Mouse (Mus musculus) forebrain, embryonic 13.5 days (tissue): ENCODE measurements at regions not wholly inside any gene's neighbourhood (a gene's known extent, or its start where the extent isn't known, plus 50 kb on each side); places are given as distances from the start of the nearest gene placed in this dataset.

Experiments
- ATAC-seq: fragments of 200-750 bp; cut with Nextera tagmentation; 2 replicates; pipeline ENCODE4 v1.8.0; 2017
- H3K27ac ChIP-seq: fragments of 300-500 bp; sonication (generic); 2 replicates; pipeline ENCODE4 v1.5.1; 2015; ENCODE audit warnings: inconsistent platforms, mild to moderate bottlenecking, moderate library complexity
- H3K27me3 ChIP-seq: fragments of 300-500 bp; sonication (generic); 2 replicates; pipeline ENCODE4 v1.6.1; 2015; ENCODE audit warnings: mild to moderate bottlenecking, inconsistent platforms
- H3K36me3 ChIP-seq: fragments of 300-500 bp; sonication (generic); 2 replicates; pipeline ENCODE4 v1.6.1; 2015; ENCODE audit warnings: mild to moderate bottlenecking, inconsistent platforms; ENCODE audit not compliant: poor library complexity, severe bottlenecking
- H3K4me1 ChIP-seq: fragments of 300-500 bp; sonication (generic); 2 replicates; pipeline ENCODE4 v1.6.1; 2015; ENCODE audit warnings: inconsistent platforms
- H3K4me2 ChIP-seq: fragments of 300-500 bp; sonication (generic); 2 replicates; pipeline ENCODE4 v1.6.1; 2015; ENCODE audit warnings: inconsistent platforms, mild to moderate bottlenecking, moderate library complexity
- H3K4me3 ChIP-seq: fragments of 300-500 bp; sonication (generic); 2 replicates; pipeline ENCODE4 v1.5.1; 2015; ENCODE audit warnings: mild to moderate bottlenecking, inconsistent platforms
- H3K9ac ChIP-seq: fragments of 300-500 bp; sonication (generic); 2 replicates; pipeline ENCODE4 v1.6.1; 2015; ENCODE audit warnings: mild to moderate bottlenecking, inconsistent platforms
- H3K9me3 ChIP-seq: fragments of 300-500 bp; sonication (generic); replicated peaks from 2 replicates; pipeline ENCODE4 v1.6.1; 2016; ENCODE audit warnings: inconsistent platforms
- WGBS: fragments of 180-500 bp; shearing (Covaris S2); methylation state at CpG from one replicate; pipeline ENCODE4 v1.1.7; 2015; 5-methylcytosine and 5-hydroxymethylcytosine counted together

DNA sequence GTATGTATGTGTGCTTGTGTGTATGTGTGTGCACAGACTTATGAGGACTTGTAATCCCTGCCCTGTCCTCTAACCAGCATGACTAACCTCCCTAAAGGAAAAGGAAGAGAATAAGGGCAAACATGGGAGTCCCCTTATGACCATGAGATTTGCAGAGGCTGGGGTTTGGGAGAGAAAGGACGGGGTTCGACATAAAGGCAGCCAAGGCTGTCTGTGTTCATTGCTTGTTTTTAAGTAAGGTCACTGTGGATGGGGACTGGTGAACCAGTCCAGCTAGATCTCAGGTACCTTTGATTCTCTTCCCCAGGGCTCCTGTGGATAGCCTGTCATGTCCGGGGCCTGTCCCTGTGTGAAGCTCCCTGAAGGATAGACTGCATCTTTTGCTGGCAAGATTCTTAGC lies 55.6 kb downstream of the Irf2bp2 start:
- peak; percentile 26; the same call in 1 of the 2 replicates for ATAC-seq
- peaks cover 50% of the 10 kb centered on the region for H3K4me1 ChIP-seq
- 16% methylated on average over 3 of the region's 3 CpGs for WGBS

GRCm38 (mm10) chr8:126536928-126537618 lies 56.7 kb downstream of the Irf2bp2 start:
- Histone ChIP-seq H3K27ac (peak overlapping the region; percentile 98), H3K9me3 (no peaks in the 10 kb centered on the region), H3K9ac (0 out of 2 replicates have a peak overlapping the region, but pooled peaks have one; percentile 10), H3K4me1 (peaks cover 50% of the 10 kb centered on the region), H3K36me3 (no peaks in the 10 kb centered on the region), H3K4me3 (no peak overlapping the region), H3K27me3 (no peaks in the 10 kb centered on the region), H3K4me2 (peak overlapping the region; percentile 48)
- ATAC-seq: peak; percentile 81
- WGBS: under 1% methylated on average over 6 of the region's 6 CpGs

More for the DNA sequence above, 55.6 kb downstream of the Irf2bp2 start:
- Histone ChIP-seq H3K27ac (peak overlapping the region; percentile 98), H3K9me3 (no peaks in the 10 kb centered on the region), H3K27me3 (no peaks in the 10 kb centered on the region), H3K4me3 (0 out of 2 replicates have a peak overlapping the region, but pooled peaks have one; percentile 1), H3K4me2 (peak overlapping the region; percentile 48), H3K9ac (peak overlapping the region; percentile 58), H3K36me3 (no peaks in the 10 kb centered on the region)

DNA sequence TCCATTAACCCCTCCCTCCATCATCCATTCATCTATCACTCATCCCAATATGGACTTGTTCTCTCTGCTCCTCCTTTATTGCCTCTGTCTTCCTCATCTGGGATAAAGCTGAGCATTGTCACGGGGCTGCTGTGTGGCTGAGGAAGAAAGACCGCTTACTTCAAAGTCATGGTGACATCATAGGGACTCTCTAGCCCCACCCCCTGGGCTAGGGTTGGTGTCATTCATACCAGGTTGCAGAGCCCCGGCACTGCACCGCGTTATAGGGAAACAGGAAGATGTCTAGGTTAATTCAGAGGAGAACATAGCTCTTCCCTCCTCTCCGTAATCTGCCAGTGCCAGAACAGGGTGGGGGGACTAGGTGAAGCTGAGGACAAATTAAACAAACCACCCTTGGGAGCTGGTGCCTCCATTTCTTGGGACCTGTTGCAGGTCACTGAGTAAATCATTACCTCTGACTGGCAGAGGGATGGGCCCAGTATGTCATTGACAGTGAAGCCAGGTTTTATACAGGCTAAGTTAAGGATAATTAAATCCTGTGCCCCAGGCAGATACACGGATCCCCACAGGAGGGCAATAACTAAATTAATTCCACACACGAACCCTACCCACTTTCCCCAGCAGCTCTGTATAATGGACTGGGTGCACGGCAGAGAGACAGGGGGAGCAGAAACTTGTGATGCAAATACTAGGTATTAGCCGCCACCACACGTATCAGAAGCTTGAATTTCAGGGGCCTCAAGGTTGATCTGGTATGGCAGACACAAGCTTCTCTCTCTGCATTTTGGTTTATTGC lies 57.5 kb downstream of the Irf2bp2 start:
- peak; percentile 10; the same call in 1 of the 2 replicates for ATAC-seq
- H3K4me2 ChIP-seq: peak overlapping the region; percentile 48
- no peaks in the 10 kb centered on the region for H3K36me3 ChIP-seq
- H3K4me3 ChIP-seq: no peak overlapping the region
- H3K27ac ChIP-seq: peak overlapping the region; percentile 98
- H3K4me1 ChIP-seq: peaks cover 50% of the 10 kb centered on the region
- WGBS: 13% methylated on average over 11 of the region's 11 CpGs
- H3K27me3 ChIP-seq: no peaks in the 10 kb centered on the region
- no peaks in the 10 kb centered on the region for H3K9me3 ChIP-seq
- 0 out of 2 replicates have a peak overlapping the region, but pooled peaks have one; percentile 10 for H3K9ac ChIP-seq

DNA sequence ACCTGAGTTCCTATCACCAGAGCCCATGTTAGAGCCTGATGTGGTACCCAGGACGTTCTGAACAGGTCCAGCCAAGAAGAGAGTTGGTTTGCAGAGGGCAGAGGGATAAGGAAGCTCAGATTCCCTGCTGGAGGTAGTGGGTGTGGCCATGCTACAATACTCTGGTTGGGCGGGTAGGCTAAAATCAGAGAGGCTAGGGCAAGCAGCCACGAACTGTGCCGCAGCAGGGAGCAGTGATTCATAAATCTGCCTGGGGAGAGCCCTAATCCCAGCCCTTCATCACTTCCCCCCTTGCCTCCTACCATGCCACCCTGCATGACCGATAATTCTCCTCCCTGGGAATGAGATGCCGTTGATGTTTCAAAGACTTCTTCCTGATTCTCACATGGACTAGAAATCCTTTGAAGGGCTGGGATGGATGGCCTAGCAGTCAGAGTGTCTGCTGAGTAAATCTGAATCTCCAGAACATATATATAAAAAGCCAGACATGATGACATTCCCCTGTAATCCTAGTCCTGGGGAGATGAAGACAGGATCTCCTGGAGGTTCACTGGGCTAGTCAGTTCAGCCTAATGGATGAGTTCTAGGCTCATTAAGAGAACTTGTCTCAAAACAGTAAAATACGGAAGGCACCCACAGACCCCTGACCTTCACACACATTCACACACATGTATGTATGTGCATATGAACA lies 57.6 kb upstream of the Tarbp1 start:
- Histone ChIP-seq H3K9me3 (no peaks in the 10 kb centered on the region), H3K9ac (no peak overlapping the region), H3K27ac (no peak overlapping the region), H3K4me2 (no peak overlapping the region), H3K27me3 (no peaks in the 10 kb centered on the region), H3K4me3 (no peak overlapping the region), H3K4me1 (peaks cover 29% of the 10 kb centered on the region), H3K36me3 (no peaks in the 10 kb centered on the region)
- no peak for ATAC-seq
- 42% methylated on average over 7 of the region's 7 CpGs for WGBS

GRCm38 (mm10) chr8:126531459-126531858 lies 56.6 kb upstream of the Tarbp1 start:
- H3K27ac ChIP-seq: no peak overlapping the region
- no peak overlapping the region for H3K4me2 ChIP-seq
- ATAC-seq: no peak
- H3K9ac ChIP-seq: no peak overlapping the region
- H3K36me3 ChIP-seq: no peaks in the 10 kb centered on the region
- peaks cover 19% of the 10 kb centered on the region for H3K4me1 ChIP-seq
- no peaks in the 10 kb centered on the region for H3K27me3 ChIP-seq
- 85% methylated on average over 7 of the region's 7 CpGs for WGBS
- no peak overlapping the region for H3K4me3 ChIP-seq
- no peaks in the 10 kb centered on the region for H3K9me3 ChIP-seq

DNA sequence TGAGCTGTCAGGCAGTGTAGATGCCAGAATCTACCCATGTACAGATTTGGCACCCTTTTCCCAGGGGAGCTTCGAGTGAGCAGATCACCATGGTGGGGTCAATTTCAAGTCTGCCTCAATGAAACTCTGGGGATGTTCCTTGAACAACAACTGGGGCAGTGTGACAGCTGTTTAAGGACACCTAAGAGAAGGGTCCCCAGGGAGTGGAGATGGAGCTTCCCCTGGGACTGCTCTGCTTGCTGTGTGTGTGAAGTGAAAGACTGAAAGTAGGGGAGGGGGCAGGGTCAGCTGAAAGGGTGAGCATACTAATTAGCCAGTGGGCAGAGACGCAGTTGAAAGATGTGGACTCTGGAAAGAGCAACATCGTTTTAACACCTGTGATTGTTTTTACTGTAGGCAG lies 54.5 kb upstream of the Tarbp1 start:
- Histone ChIP-seq H3K9me3 (no peaks in the 10 kb centered on the region), H3K27ac (no peak overlapping the region), H3K4me2 (no peak overlapping the region), H3K4me1 (peaks cover 16% of the 10 kb centered on the region), H3K27me3 (no peaks in the 10 kb centered on the region), H3K36me3 (no peaks in the 10 kb centered on the region), H3K4me3 (no peak overlapping the region), H3K9ac (no peak overlapping the region)
- ATAC-seq: no peak
- 41% methylated on average over 3 of the region's 3 CpGs for WGBS

GRCm38 (mm10) chr8:126528434-126529080 lies 53.7 kb upstream of the Tarbp1 start:
- no peaks in the 10 kb centered on the region for H3K36me3 ChIP-seq
- whole genome bisulfite sequencing: 62% methylated on average over 9 of the region's 9 CpGs
- peaks cover 20% of the 10 kb centered on the region for H3K4me1 ChIP-seq
- no peak overlapping the region for H3K9ac ChIP-seq
- no peak overlapping the region for H3K4me2 ChIP-seq
- no peaks in the 10 kb centered on the region for H3K9me3 ChIP-seq
- H3K27ac ChIP-seq: no peak overlapping the region
- H3K27me3 ChIP-seq: no peaks in the 10 kb centered on the region
- no peak overlapping the region for H3K4me3 ChIP-seq
- ATAC-seq: no peak

DNA sequence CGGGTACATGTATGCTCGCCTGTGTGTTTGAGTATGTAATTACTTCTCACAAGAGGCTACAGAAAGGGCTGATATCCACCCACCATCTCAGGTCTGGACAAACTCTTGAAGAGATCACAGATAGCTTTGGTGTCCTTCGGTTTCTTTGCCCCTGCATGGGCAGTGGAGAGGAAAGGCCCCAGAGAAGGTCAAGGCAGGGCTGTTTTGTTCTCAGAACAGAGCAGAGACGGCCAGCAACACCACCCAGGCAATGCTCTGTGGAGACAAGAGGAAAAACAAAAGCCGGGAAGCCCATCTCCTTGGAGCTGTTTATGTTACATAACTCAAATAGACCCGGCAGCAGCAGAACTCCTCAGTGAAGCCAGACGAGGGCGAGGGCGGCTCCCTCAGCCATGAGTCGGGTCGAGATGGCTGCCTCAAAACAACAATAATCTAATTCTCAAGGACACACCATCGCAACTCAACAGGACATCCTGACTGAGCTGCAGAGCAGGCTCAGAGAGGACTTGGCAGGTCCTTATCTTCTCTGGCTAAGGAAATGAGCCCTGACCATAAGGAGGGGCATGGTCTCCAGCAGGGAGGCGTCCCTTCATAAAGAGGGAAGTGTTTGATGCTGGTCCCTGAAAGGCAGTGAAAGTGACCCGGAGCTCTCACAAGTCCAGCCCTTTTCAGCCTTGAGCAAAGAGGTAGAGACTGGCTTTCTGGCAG lies 52.2 kb upstream of the Tarbp1 start:
- H3K4me3 ChIP-seq: no peak overlapping the region
- 77% methylated on average over 14 of the region's 14 CpGs for WGBS
- H3K27ac ChIP-seq: no peak overlapping the region
- H3K4me2 ChIP-seq: no peak overlapping the region
- no peaks in the 10 kb centered on the region for H3K9me3 ChIP-seq
- no peak for ATAC-seq
- H3K4me1 ChIP-seq: peaks cover 27% of the 10 kb centered on the region
- no peaks in the 10 kb centered on the region for H3K36me3 ChIP-seq
- H3K27me3 ChIP-seq: no peaks in the 10 kb centered on the region
- no peak overlapping the region for H3K9ac ChIP-seq

- no peak overlapping the region for H3K9ac ChIP-seq
- H3K4me1 ChIP-seq: peaks cover 27% of the 10 kb centered on the region
- ATAC-seq: no peak
- H3K27me3 ChIP-seq: no peaks in the 10 kb centered on the region
- 94% methylated on average over 1 of the region's 1 CpGs for WGBS
- H3K36me3 ChIP-seq: no peaks in the 10 kb centered on the region
- H3K27ac ChIP-seq: no peak overlapping the region
- no peak overlapping the region for H3K4me2 ChIP-seq
- no peak overlapping the region for H3K4me3 ChIP-seq
- no peaks in the 10 kb centered on the region for H3K9me3 ChIP-seq
These were observed 50.7 kb upstream of the Tarbp1 start for GRCm38 (mm10) chr8:126525575-126525974.
